Mouse (Mus musculus): ENCODE results near the gene 1810024B03Rik. TPM values are rescaled to one million over a fixed set of nuclear protein-coding genes. Genes with fewer than 3 reads are reported as not detected.

Gene 1810024B03Rik
- polyA plus RNA-seq, 1 experiment from 2014 or later, result 1.2 TPM

Other genes starting within 250 kb of the 1810024B03Rik start
- 5.0 and 7.0 TPM in 2 replicates for gene Ap4e1, start 199.6 kb downstream of the 1810024B03Rik start, polyA plus RNA-seq (2015; fragmentation: Nextera tagmentation; extraction: Ambion mirVana)
- 71.8 and 72.2 TPM in 2 replicates for gene Blvra, start 137.6 kb downstream of the 1810024B03Rik start, polyA plus RNA-seq (2015; fragmentation: Nextera tagmentation; extraction: Ambion mirVana)
- 59.3 and 74.5 TPM in 2 replicates for gene Ncaph, start 74.3 kb downstream of the 1810024B03Rik start, polyA plus RNA-seq (2015; fragmentation: Nextera tagmentation; extraction: Ambion mirVana)
- gene Itpripl1, start 64.8 kb downstream of the 1810024B03Rik start, polyA plus RNA-seq (2015; fragmentation: Nextera tagmentation; extraction: Ambion mirVana), result 31.4 and 31.7 TPM in 2 replicates
- 25.4 and 32.4 TPM in 2 replicates for gene Snrnp200, start 106 bp upstream of the 1810024B03Rik start, polyA plus RNA-seq (2015; fragmentation: Nextera tagmentation; extraction: Ambion mirVana)
- 44.6 and 49.5 TPM in 2 replicates for gene Ciao1, start 39.5 kb upstream of the 1810024B03Rik start, polyA plus RNA-seq (2015; fragmentation: Nextera tagmentation; extraction: Ambion mirVana)
- gene Tmem127, start 39.6 kb upstream of the 1810024B03Rik start, polyA plus RNA-seq (2015; fragmentation: Nextera tagmentation; extraction: Ambion mirVana), result 12.2 and 13.4 TPM in 2 replicates
- 48.6 and 50.9 TPM in 2 replicates for gene Stard7, start 61.9 kb upstream of the 1810024B03Rik start, polyA plus RNA-seq (2015; fragmentation: Nextera tagmentation; extraction: Ambion mirVana)
- gene Dusp2, start 127.9 kb upstream of the 1810024B03Rik start, polyA plus RNA-seq (2015; fragmentation: Nextera tagmentation; extraction: Ambion mirVana), result 2.7 and 2.8 TPM in 2 replicates
- not detected in 2 replicates for gene Astl, start 130.4 kb upstream of the 1810024B03Rik start, polyA plus RNA-seq (2015; fragmentation: Nextera tagmentation; extraction: Ambion mirVana)
- gene Adra2b, start 154.9 kb upstream of the 1810024B03Rik start, polyA plus RNA-seq (2015; fragmentation: Nextera tagmentation; extraction: Ambion mirVana), result 29.4 and 32.4 TPM in 2 replicates
- 0.35 and 0.39 TPM in 2 replicates for gene Gpat2, start 216.9 kb upstream of the 1810024B03Rik start, polyA plus RNA-seq (2015; fragmentation: Nextera tagmentation; extraction: Ambion mirVana)
- 14.3 and 15.5 TPM in 2 replicates for gene Fahd2a, start 236.3 kb upstream of the 1810024B03Rik start, polyA plus RNA-seq (2015; fragmentation: Nextera tagmentation; extraction: Ambion mirVana)